Mouse (Mus musculus) CH12.LX (cell line): Measurements from ENCODE around the gene Cfap157. TPM values are rescaled to one million over a fixed set of nuclear protein-coding genes. Genes with fewer than 3 reads are reported as not detected.

ENCODE experiments used
- DNase-seq: peaks from one replicate; pipeline ENCODE4 v3.0.0-alpha.2; 2013; ENCODE audit errors: extremely low read depth
- H3K27ac ChIP-seq: 2 replicates; pipeline ENCODE4 v1.5.1; 2012; ENCODE audit warnings: low read depth, mild to moderate bottlenecking, control low read depth, moderate library complexity; ENCODE audit not compliant: insufficient read depth
- H3K27me3 ChIP-seq: replicated peaks from 2 replicates; pipeline ENCODE3; 2012; ENCODE audit warnings: inconsistent platforms
- H3K36me3 ChIP-seq, 2 experiments: replicated peaks in 1 of 2; 2 replicates each; pipeline versions ENCODE3 to v1.6.1; 2012; ENCODE audit warnings: inconsistent platforms in 1 of 2, low read length in 1 of 2, mild to moderate bottlenecking in 1 of 2, mixed read lengths in 1 of 2, moderate library complexity in 1 of 2; ENCODE audit not compliant: control insufficient read depth in 1 of 2, insufficient read depth in 1 of 2
- H3K4me1 ChIP-seq, 2 experiments: 2 replicates each; pipeline ENCODE4 v1.6.1; 2012; ENCODE audit warnings: inconsistent platforms in 1 of 2, moderate library complexity in 1 of 2; ENCODE audit not compliant: insufficient read depth in 2 of 2, control insufficient read depth in 1 of 2
- H3K4me2 ChIP-seq: 2 replicates; pipeline ENCODE4 v1.6.1; 2012; ENCODE audit warnings: low read depth, mild to moderate bottlenecking, control low read depth; ENCODE audit not compliant: poor library complexity, insufficient read depth, severe bottlenecking
- H3K4me3 ChIP-seq, 3 experiments: fragments of 150-350 bp in 1 of 3; sonication (generic) in 1 of 3; replicated peaks in 1 of 3; 2 replicates each; pipeline versions ENCODE3 to v1.5.1; 2011 to 2012; ENCODE audit warnings: low read depth in 2 of 3, low read length in 2 of 3, mild to moderate bottlenecking in 2 of 3, moderate library complexity in 2 of 3, control low read depth in 1 of 3, improper control_type of control experiment in 1 of 3, inconsistent platforms in 1 of 3, mixed read lengths in 1 of 3; ENCODE audit not compliant: poor library complexity in 1 of 3
- H3K79me2 ChIP-seq: replicated peaks from 2 replicates; pipeline ENCODE4 v1.6.1; 2012; ENCODE audit warnings: mild to moderate bottlenecking, moderate library complexity; ENCODE audit not compliant: control insufficient read depth, poor library complexity, insufficient read depth, severe bottlenecking; ENCODE audit errors: extremely low read depth
- H3K9ac ChIP-seq: 2 replicates; pipeline ENCODE4 v1.6.1; 2012; ENCODE audit warnings: low read depth, mild to moderate bottlenecking, control low read depth, moderate library complexity; ENCODE audit not compliant: insufficient read depth
- H3K9me3 ChIP-seq: replicated peaks from 2 replicates; pipeline ENCODE3; 2012; ENCODE audit warnings: low read length, inconsistent platforms, mixed read lengths
- CHD2 ChIP-seq: IDR thresholded peaks from 2 replicates; pipeline ENCODE4 v1.6.1; 2011; ENCODE audit warnings: low read length, improper control_type of control experiment
- CTCF ChIP-seq, 2 experiments: IDR thresholded peaks in 1 of 2; conservative IDR thresholded peaks in 1 of 2; 2 replicates each; pipeline ENCODE4 v1.5.1; 2011 to 2012; ENCODE audit warnings: low read depth in 2 of 2, low read length in 2 of 2, improper control_type of control experiment in 1 of 2, inconsistent platforms in 1 of 2, mild to moderate bottlenecking in 1 of 2, moderate library complexity in 1 of 2
- E2F4 ChIP-seq: IDR thresholded peaks from 2 replicates; pipeline ENCODE4 v1.6.1; 2011; ENCODE audit warnings: low read depth, low read length, improper control_type of control experiment; ENCODE audit not compliant: insufficient replicate concordance
- ELF1 ChIP-seq: IDR thresholded peaks from 2 replicates; pipeline ENCODE4 v1.6.1; 2014; ENCODE audit warnings: low read depth, mild to moderate bottlenecking, inconsistent platforms, low read length, improper control_type of control experiment
- EP300 ChIP-seq: IDR thresholded peaks from 2 replicates; pipeline ENCODE4 v1.6.1; 2011; ENCODE audit warnings: low read length, improper control_type of control experiment
- GABPA ChIP-seq: IDR thresholded peaks from 2 replicates; pipeline ENCODE4 v1.6.1; 2012; ENCODE audit warnings: low read depth, low read length, improper control_type of control experiment, inconsistent platforms; ENCODE audit not compliant: insufficient replicate concordance
- HCFC1 ChIP-seq: IDR thresholded peaks from 2 replicates; pipeline ENCODE4 v1.6.1; 2012; ENCODE audit warnings: low read depth, mild to moderate bottlenecking, inconsistent platforms, low read length, improper control_type of control experiment
- MAFK ChIP-seq: IDR thresholded peaks from 2 replicates; pipeline ENCODE4 v1.6.1; 2011; ENCODE audit warnings: low read length, improper control_type of control experiment; ENCODE audit not compliant: insufficient replicate concordance
- MEF2A ChIP-seq: IDR thresholded peaks from 2 replicates; pipeline ENCODE4 v1.6.1; 2014; ENCODE audit warnings: low read depth, mild to moderate bottlenecking, inconsistent platforms, low read length, improper control_type of control experiment, borderline replicate concordance
- MYC ChIP-seq: IDR thresholded peaks from 2 replicates; pipeline ENCODE4 v1.6.1; 2011; ENCODE audit warnings: low read depth, mild to moderate bottlenecking, improper control_type of control experiment, low read length
- NRF1 ChIP-seq: IDR thresholded peaks from 2 replicates; pipeline ENCODE4 v1.6.1; 2014; ENCODE audit warnings: low read depth, mild to moderate bottlenecking, inconsistent platforms, low read length, improper control_type of control experiment, moderate library complexity
- PAX5 ChIP-seq: IDR thresholded peaks from 2 replicates; pipeline ENCODE4 v1.6.1; 2012; ENCODE audit warnings: low read length, inconsistent platforms, mixed read lengths
- POLR2A ChIP-seq: IDR thresholded peaks from 2 replicates; pipeline ENCODE4 v1.6.1; 2011; ENCODE audit warnings: low read depth, mild to moderate bottlenecking, improper control_type of control experiment, low read length
- RAD21 ChIP-seq: IDR thresholded peaks from 2 replicates; pipeline ENCODE4 v1.6.1; 2011; ENCODE audit warnings: low read depth, mild to moderate bottlenecking, low read length, improper control_type of control experiment, moderate library complexity
- SMC3 ChIP-seq: IDR thresholded peaks from 2 replicates; pipeline ENCODE4 v1.6.1; 2011; ENCODE audit warnings: low read depth, low read length, improper control_type of control experiment
- USF2 ChIP-seq: conservative IDR thresholded peaks from 2 replicates; pipeline ENCODE4 v1.6.1; 2011; ENCODE audit warnings: low read depth, low read length, improper control_type of control experiment
- ZKSCAN1 ChIP-seq: IDR thresholded peaks from 2 replicates; pipeline ENCODE4 v1.6.1; 2012; ENCODE audit warnings: low read depth, inconsistent platforms, low read length, improper control_type of control experiment, borderline replicate concordance
- ZMIZ1 ChIP-seq: IDR thresholded peaks from 2 replicates; pipeline ENCODE4 v1.6.1; 2012; ENCODE audit warnings: low read depth, mild to moderate bottlenecking, inconsistent platforms, low read length, improper control_type of control experiment
- ZNF384 ChIP-seq: IDR thresholded peaks from 2 replicates; pipeline ENCODE4 v1.6.1; 2012; ENCODE audit warnings: low read depth, low read length, improper control_type of control experiment, inconsistent platforms
- dilution Hi-C: fragments of 300-500 bp; cut with MboI; formaldehyde crosslinking; loops from 2 replicates; pipeline ENCODE4 v1.14.3; 2020; ENCODE audit warnings: low sequenced_read_pairs; ENCODE audit not compliant: extremely low pct_unique_long_range_greater_than_20kb, extremely low pct_ligation_motif_present
- in situ Hi-C: fragments of 300-500 bp; cut with MboI; formaldehyde crosslinking; loops from 3 replicates; pipeline ENCODE4 v1.14.3; 2019; ENCODE audit warnings: low sequenced_read_pairs, low pct_ligation_motif_present, low pct_unique_long_range_greater_than_20kb, mixed read lengths
- polyA plus RNA-seq: library from polyadenylated mRNA; unstranded; fragments of >175 nt; gene quantifications from 2 replicates; pipeline ENCODE4 v1.2.1, GENCODE M21; 2012; ENCODE audit warnings: low read depth; ENCODE audit not compliant: insufficient read length
- total RNA-seq, 2 experiments: library from RNA; depleted of rRNA; stranded (reverse); fragments of 300-350 nt in 1 of 2; fragments of >200 nt in 1 of 2; gene quantifications; 2 replicates each; pipeline ENCODE4 v1.2.3; 2012 to 2014

Gene Cfap157
- total and polyA plus RNA-seq, 3 experiments = 0.23 TPM; not detected in 2

- Histone ChIP-seq H3K27ac (no peak overlapping the region), H3K27me3 (no peaks in the 10 kb centered on the region), H3K4me2 (no peak overlapping the region), H3K36me3 (peaks cover 0 to 23% of the 10 kb centered on the region in 2 experiments), H3K79me2 (no peaks in the 10 kb centered on the region), H3K9me3 (no peaks in the 10 kb centered on the region), H3K4me3 (no peak overlapping the region), H3K4me1 (peaks cover 0 to 38% of the 10 kb centered on the region in 2 experiments; a peak in 2 of 4 replicates), H3K9ac (no peak overlapping the region)
- dilution Hi-C loops (no loop called here), in situ Hi-C loops (no loop called here)
- no peak for TF ChIP-seq EP300
- 0 out of 4 replicates have a peak, but pooled peaks of 1 of the 2 experiments have one; percentile 0 for TF ChIP-seq CTCF (conservative IDR thresholded peaks at IDR 0.05 in 1 of 2, IDR thresholded peaks at IDR 0.05 in 1 of 2; ENCODE audit: low read depth in 2 of 2, low read length in 2 of 2)
- DNase-seq = no peak
Observed at GRCm38 (mm10) chr2:32781710-32782109, 2.5 kb downstream of the Cfap157 start.

DNA sequence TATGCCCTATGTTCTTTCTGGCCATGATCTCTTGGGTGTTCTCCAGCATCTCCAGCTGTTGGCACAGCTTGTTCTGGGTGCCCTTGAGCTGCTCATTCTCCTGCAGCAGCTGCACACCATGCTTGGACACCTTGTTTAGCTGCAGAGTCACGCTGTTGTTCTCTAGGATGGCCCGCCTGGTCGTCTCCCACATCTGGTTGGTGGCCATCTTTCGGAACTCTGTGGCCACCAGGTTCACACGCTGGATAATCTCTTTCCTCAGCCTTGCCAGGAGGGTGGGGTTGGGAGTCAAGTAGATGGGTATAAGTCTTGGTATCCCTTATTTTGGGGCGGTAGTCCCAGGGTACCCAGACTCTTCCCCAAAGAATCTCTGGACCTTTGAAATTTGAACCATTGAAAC, 4.5 kb downstream of the Cfap157 start:
- no peak overlapping the region for H3K9ac ChIP-seq
- H3K4me3 ChIP-seq = no peak overlapping the region
- H3K4me2 ChIP-seq = no peak overlapping the region
- no peak overlapping the region for H3K27ac ChIP-seq
- H3K36me3 ChIP-seq = peaks cover 0 to 23% of the 10 kb centered on the region in 2 experiments
- in situ Hi-C loops (loop anchor here (5.0 to 10.0 kb wide), 2 partner anchors 73 to 155 kb away; no protein-coding TSS in a partner anchor), dilution Hi-C loops (no loop called here)
- TF ChIP-seq ELF1 (no peak), ZKSCAN1 (no peak), MEF2A (no peak), HCFC1 (no peak), GABPA (no peak), MYC (no peak), POLR2A (no peak), NRF1 (no peak), CHD2 (no peak), ZMIZ1 (no peak)
- no peaks in the 10 kb centered on the region for H3K79me2 ChIP-seq
- H3K27me3 ChIP-seq = no peaks in the 10 kb centered on the region
- no peaks in the 10 kb centered on the region for H3K9me3 ChIP-seq
- H3K4me1 ChIP-seq = peaks cover 6 to 43% of the 10 kb centered on the region in 2 experiments
- DNase-seq = no peak

- in situ Hi-C loops (loop anchor here (5.0 to 10.0 kb wide), 2 partner anchors 73 to 156 kb away; no protein-coding TSS in a partner anchor), dilution Hi-C loops (no loop called here)
- DNase-seq = peak; percentile 31
- H3K9me3 ChIP-seq = no peaks in the 10 kb centered on the region
- TF ChIP-seq CTCF (conservative IDR thresholded peaks at IDR 0.05 in 1 of 2, IDR thresholded peaks at IDR 0.05 in 1 of 2; ENCODE audit: low read depth in 2 of 2, low read length in 2 of 2) (peak; percentile 13 to 67; a peak in 2 of 4 replicates), MAFK (no peak), E2F4 (no peak), SMC3 (peak; percentile 50), USF2 (no peak), RAD21 (peak; percentile 60), PAX5 (no peak), ZNF384 (no peak)
- peaks cover 0 to 23% of the 10 kb centered on the region in 2 experiments for H3K36me3 ChIP-seq
- no peak overlapping the region for H3K4me3 ChIP-seq
- no peak overlapping the region for H3K4me2 ChIP-seq
- no peak overlapping the region for H3K27ac ChIP-seq
- H3K4me1 ChIP-seq = peaks cover 6 to 41% of the 10 kb centered on the region in 2 experiments
- no peak overlapping the region for H3K9ac ChIP-seq
- peaks cover 3% of the 10 kb centered on the region for H3K27me3 ChIP-seq
- H3K79me2 ChIP-seq = no peaks in the 10 kb centered on the region
Observed at GRCm38 (mm10) chr2:32779131-32779530, 5.1 kb downstream of the Cfap157 start.
